Mouse (Mus musculus): ENCODE data around the gene Paxx.

The Paxx gene

GRCm38 (mm10) chr2:25408908-25409307 lies 52.0 kb downstream of the Paxx start:
- no peak for DNase-seq (ENCODE audit: low spot score)
